Mouse (Mus musculus): ENCODE measurements around the gene Slc30a5.
"Not testable (repeated sequence)": the region's sequence is repeated elsewhere in the genome, so short reads cannot be mapped to it uniquely, and the experiment has no call there.

The Slc30a5 gene

GRCm38 (mm10) chr13:100841741-100842140 is 8.5 kb upstream of the Slc30a5 start:
- no peak for DNase-seq (ENCODE audit: low spot score)

GRCm38 (mm10) chr13:100834777-100835176 is 1.6 kb upstream of the Slc30a5 start:
- no peak for DNase-seq (ENCODE audit: low spot score)

- DNase-seq (ENCODE audit: low spot score): no peak
Observed at GRCm38 (mm10) chr13:100833640-100834002, 394 bp upstream of the Slc30a5 start.

- DNase-seq (ENCODE audit: low spot score): no peak
Observed at GRCm38 (mm10) chr13:100832188-100832587, 1.0 kb downstream of the Slc30a5 start.

GRCm38 (mm10) chr13:100831123-100831522 is 2.1 kb downstream of the Slc30a5 start:
- no peak for DNase-seq (ENCODE audit: low spot score)

GRCm38 (mm10) chr13:100825627-100826410 is 7.4 kb downstream of the Slc30a5 start:
- DNase-seq (ENCODE audit: low spot score): no peak

GRCm38 (mm10) chr13:100824916-100825315 is 8.3 kb downstream of the Slc30a5 start:
- DNase-seq (ENCODE audit: low spot score): no peak

GRCm38 (mm10) chr13:100824306-100824705 is 8.9 kb downstream of the Slc30a5 start:
- DNase-seq (ENCODE audit: low spot score): no peak

GRCm38 (mm10) chr13:100823863-100824262 is 9.4 kb downstream of the Slc30a5 start:
- DNase-seq (ENCODE audit: low spot score): no peak

GRCm38 (mm10) chr13:100814451-100814850 is 18.8 kb downstream of the Slc30a5 start:
- no peak for DNase-seq (ENCODE audit: low spot score)

GRCm38 (mm10) chr13:100805776-100806175 is 27.5 kb downstream of the Slc30a5 start:
- DNase-seq (ENCODE audit: low spot score): no peak

GRCm38 (mm10) chr13:100797171-100797570 is 36.1 kb downstream of the Slc30a5 start:
- no peak for DNase-seq (ENCODE audit: low spot score)

GRCm38 (mm10) chr13:100789083-100789482 is 44.1 kb downstream of the Slc30a5 start:
- no peak for DNase-seq (ENCODE audit: low spot score)

- DNase-seq (ENCODE audit: low spot score): not testable (repeated sequence)
Observed at GRCm38 (mm10) chr13:100788057-100788456, 45.2 kb downstream of the Slc30a5 start.

- DNase-seq (ENCODE audit: low spot score): no peak
Observed at GRCm38 (mm10) chr13:100787316-100788010, 45.8 kb downstream of the Slc30a5 start.

GRCm38 (mm10) chr13:100786414-100786867 is 46.8 kb downstream of the Slc30a5 start, which contains the start of gene Ccnb1:
TSS of gene Ccnb1 (minus strand) at chr13:100786570.
- peak; percentile 97 for DNase-seq (ENCODE audit: low spot score)

GRCm38 (mm10) chr13:100785806-100786413 is 47.3 kb downstream of the Slc30a5 start:
- DNase-seq (ENCODE audit: low spot score): peak; percentile 17

GRCm38 (mm10) chr13:100777491-100777890 is 55.7 kb downstream of the Slc30a5 start:
- DNase-seq (ENCODE audit: low spot score): no peak

- DNase-seq (ENCODE audit: low spot score): no peak
Observed at GRCm38 (mm10) chr13:100776710-100777109, 56.5 kb downstream of the Slc30a5 start.

- no peak for DNase-seq (ENCODE audit: low spot score)
Observed at GRCm38 (mm10) chr13:100776056-100776419, 57.2 kb downstream of the Slc30a5 start.

GRCm38 (mm10) chr13:100775252-100776055 is 57.8 kb downstream of the Slc30a5 start, which contains the start of gene Cenph:
TSS of gene Cenph (minus strand) at chr13:100775899.
- DNase-seq (ENCODE audit: low spot score): peak; percentile 90

GRCm38 (mm10) chr13:100774704-100775103 is 58.5 kb downstream of the Slc30a5 start:
- DNase-seq (ENCODE audit: low spot score): no peak

Data from retina, embryonic 14.5 days (tissue).